Mouse (Mus musculus) stomach, postnatal 0 days (tissue): ENCODE measurements around the gene Prpsap2. TPM values are rescaled to one million over a fixed set of nuclear protein-coding genes. Genes with fewer than 3 reads are reported as not detected.

Source experiments
- ATAC-seq: fragments of 200-750 bp; cut with Nextera tagmentation; 2 replicates; pipeline ENCODE4 v1.8.0; 2017; ENCODE audit not compliant: low FRiP score, low TSS enrichment
- DNase-seq: peaks from one replicate; pipeline ENCODE4 v3.0.0-alpha.2; 2016; ENCODE audit warnings: low spot score
- H3K27ac ChIP-seq: fragments of 300-500 bp; sonication (generic); replicated peaks from 2 replicates; pipeline ENCODE4 v1.5.1; 2014; ENCODE audit warnings: mild to moderate bottlenecking, control low read depth
- H3K27me3 ChIP-seq: fragments of 300-500 bp; sonication (generic); 2 replicates; pipeline ENCODE4 v1.6.1; 2014; ENCODE audit warnings: low read length; ENCODE audit not compliant: control insufficient read depth, insufficient read depth
- H3K36me3 ChIP-seq: fragments of 300-500 bp; sonication (generic); 2 replicates; pipeline ENCODE4 v1.6.1; 2014; ENCODE audit warnings: low read length, mixed read lengths; ENCODE audit not compliant: control insufficient read depth, insufficient read depth
- H3K4me1 ChIP-seq: fragments of 300-500 bp; sonication (generic); replicated peaks from 2 replicates; pipeline ENCODE4 v1.6.1; 2014; ENCODE audit warnings: antibody characterized with exemption; ENCODE audit not compliant: control insufficient read depth, insufficient read depth
- H3K4me2 ChIP-seq: fragments of 300-500 bp; sonication (generic); replicated peaks from 2 replicates; pipeline ENCODE4 v1.6.1; 2014; ENCODE audit warnings: low read depth, mild to moderate bottlenecking, control low read depth, moderate library complexity
- H3K4me3 ChIP-seq: fragments of 300-500 bp; sonication (generic); 2 replicates; pipeline ENCODE4 v1.5.1; 2014; ENCODE audit warnings: low read depth, low read length, control low read depth
- H3K9ac ChIP-seq: fragments of 300-500 bp; sonication (generic); 2 replicates; pipeline ENCODE4 v1.6.1; 2014; ENCODE audit warnings: mild to moderate bottlenecking, low read length, control low read depth, mixed read lengths
- H3K9me3 ChIP-seq: fragments of 300-500 bp; sonication (generic); 2 replicates; pipeline ENCODE4 v1.6.1; 2016; ENCODE audit warnings: low read length; ENCODE audit not compliant: control insufficient read depth
- CTCF ChIP-seq: IDR thresholded peaks from 2 replicates; pipeline ENCODE4 v1.5.1; 2016; ENCODE audit warnings: antibody characterized with exemption, low read depth, mild to moderate bottlenecking, moderate library complexity
- EP300 ChIP-seq: optimal IDR thresholded peaks from 2 replicates; pipeline ENCODE3; 2016; ENCODE audit warnings: antibody characterized with exemption
- WGBS: fragments of 180-500 bp; shearing (Covaris S2); extraction: QIAGEN DNeasy Blood & Tissue Kit; methylation state at CpG from one replicate; pipeline ENCODE4 v1.1.7; 2014; 5-methylcytosine and 5-hydroxymethylcytosine counted together
- polyA plus RNA-seq: library from polyadenylated mRNA; unstranded; fragments of >200 nt; fragmentation: Nextera tagmentation; extraction: Ambion mirVana; gene quantifications from 2 replicates; pipeline ENCODE4 v1.2.1, GENCODE M21; 2015

The Prpsap2 gene
- polyA plus RNA-seq, 1 experiment from 2014 or later, result 17.4 TPM

- ATAC-seq, result no peak
These were observed 39.8 kb downstream of the Prpsap2 start for GRCm38 (mm10) chr11:61722077-61722476.

GRCm38 (mm10) chr11:61720636-61721035, 41.3 kb downstream of the Prpsap2 start, which contains the start of gene Slc5a10:
TSS of gene Slc5a10 (minus strand) at chr11:61720826.
- ATAC-seq, result no peak
- 70% methylated on average over 3 of the region's 3 CpGs for WGBS

More at GRCm38 (mm10) chr11:61722077-61722476, 39.8 kb downstream of the Prpsap2 start:
- Histone ChIP-seq H3K4me2 (no peak overlapping the region), H3K4me1 (no peaks in the 10 kb centered on the region), H3K27ac (no peak overlapping the region), H3K9ac (no peak overlapping the region), H3K36me3 (no peaks in the 10 kb centered on the region), H3K4me3 (no peak overlapping the region), H3K9me3 (no peaks in the 10 kb centered on the region), H3K27me3 (no peaks in the 10 kb centered on the region)
- WGBS, result 75% methylated on average over 5 of the region's 5 CpGs
- no peak for DNase-seq
- TF ChIP-seq EP300, result no peak
- TF ChIP-seq CTCF, result no peak

GRCm38 (mm10) chr11:61719826-61720225, 42.1 kb downstream of the Prpsap2 start:
- TF ChIP-seq CTCF, result no peak
- ATAC-seq, result no peak

More at GRCm38 (mm10) chr11:61720636-61721035, 41.3 kb downstream of the Prpsap2 start, which contains the start of gene Slc5a10:
- Histone ChIP-seq H3K27me3 (no peaks in the 10 kb centered on the region), H3K27ac (no peak within 1 kb of the TSS), H3K9ac (no peak within 1 kb of the TSS), H3K4me3 (no peak within 1 kb of the TSS), H3K36me3 (no peaks in the 10 kb centered on the region), H3K4me2 (no peak within 1 kb of the TSS), H3K4me1 (no peaks in the 10 kb centered on the region), H3K9me3 (no peaks in the 10 kb centered on the region)
- TF ChIP-seq CTCF (no peak), EP300 (no peak)
- DNase-seq, result no peak

GRCm38 (mm10) chr11:61719387-61719786, 42.5 kb downstream of the Prpsap2 start:
- Histone ChIP-seq H3K27ac (no peak overlapping the region), H3K4me3 (no peak overlapping the region), H3K4me1 (no peaks in the 10 kb centered on the region), H3K36me3 (no peaks in the 10 kb centered on the region), H3K9me3 (no peaks in the 10 kb centered on the region), H3K9ac (no peak overlapping the region), H3K4me2 (no peak overlapping the region), H3K27me3 (no peaks in the 10 kb centered on the region)
- ATAC-seq (no peak), DNase-seq (no peak)
- TF ChIP-seq CTCF (no peak), EP300 (no peak)
- 51% methylated on average over 3 of the region's 3 CpGs for WGBS

More at GRCm38 (mm10) chr11:61719826-61720225, 42.1 kb downstream of the Prpsap2 start:
- H3K9ac ChIP-seq, result no peak overlapping the region
- H3K27me3 ChIP-seq, result no peaks in the 10 kb centered on the region
- no peaks in the 10 kb centered on the region for H3K4me1 ChIP-seq
- no peaks in the 10 kb centered on the region for H3K9me3 ChIP-seq
- H3K4me2 ChIP-seq, result no peak overlapping the region
- no peaks in the 10 kb centered on the region for H3K36me3 ChIP-seq
- no peak overlapping the region for H3K27ac ChIP-seq
- no peak overlapping the region for H3K4me3 ChIP-seq
- 72% methylated on average over 8 of the region's 8 CpGs for WGBS
- no peak for DNase-seq

- Histone ChIP-seq H3K27me3 (no peaks in the 10 kb centered on the region), H3K9ac (no peak overlapping the region), H3K4me3 (no peak overlapping the region), H3K4me1 (no peaks in the 10 kb centered on the region), H3K36me3 (no peaks in the 10 kb centered on the region), H3K9me3 (no peaks in the 10 kb centered on the region), H3K4me2 (no peak overlapping the region), H3K27ac (no peak overlapping the region)
- WGBS, result 69% methylated on average over 5 of the region's 5 CpGs
- no peak for DNase-seq
- no peak for ATAC-seq
- TF ChIP-seq EP300 (no peak), CTCF (no peak)
These were observed 43.9 kb downstream of the Prpsap2 start for GRCm38 (mm10) chr11:61717990-61718389.

- no peaks in the 10 kb centered on the region for H3K27me3 ChIP-seq
- H3K9me3 ChIP-seq, result no peaks in the 10 kb centered on the region
- H3K27ac ChIP-seq, result no peak overlapping the region
- no peak overlapping the region for H3K9ac ChIP-seq
- H3K36me3 ChIP-seq, result no peaks in the 10 kb centered on the region
- no peak overlapping the region for H3K4me2 ChIP-seq
- no peak for ATAC-seq
- DNase-seq, result no peak
- no peak overlapping the region for H3K4me3 ChIP-seq
- no peak for TF ChIP-seq CTCF
- H3K4me1 ChIP-seq, result no peaks in the 10 kb centered on the region
- WGBS, result 62% methylated on average over 6 of the region's 6 CpGs
These were observed 46.8 kb downstream of the Prpsap2 start for GRCm38 (mm10) chr11:61715130-61715529.
